Mouse (Mus musculus): ENCODE results near the gene Patj. TPM values are rescaled to one million over a fixed set of nuclear protein-coding genes. Genes with fewer than 3 reads are reported as not detected.

Patj gene
- polyA plus RNA-seq, 1 experiment: 17.6 TPM

GRCm38 (mm10) chr4:98509939-98510338, 114.4 kb downstream of the Patj start:
- peak; percentile 48 for DNase-seq (ENCODE audit: low spot score)

DNA sequence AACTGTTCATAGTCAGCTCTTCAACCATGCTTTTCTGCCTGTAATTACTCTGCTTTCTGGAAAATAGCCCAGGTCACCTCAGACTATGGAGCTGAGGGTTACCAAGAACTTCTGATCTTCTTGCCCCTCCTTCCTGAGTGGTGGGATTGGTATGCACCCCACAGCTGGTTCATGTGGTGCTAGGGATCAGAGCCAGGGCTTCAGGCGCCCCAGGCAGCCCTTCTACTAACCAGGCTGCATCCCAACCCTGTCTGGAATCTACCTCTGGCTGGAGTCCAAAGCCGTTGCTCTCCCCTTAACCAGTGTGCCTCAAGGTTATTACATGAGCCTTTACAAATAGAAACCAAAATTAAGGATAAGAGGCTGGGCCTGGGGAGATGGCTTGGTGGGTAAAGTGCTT, 115.7 kb downstream of the Patj start:
- DNase-seq (ENCODE audit: low spot score): no peak

GRCm38 (mm10) chr4:98511964-98512743, 116.6 kb downstream of the Patj start:
- DNase-seq (ENCODE audit: low spot score): no peak

- DNase-seq (ENCODE audit: low spot score): no peak
Measured at GRCm38 (mm10) chr4:98520492-98520891, 124.9 kb downstream of the Patj start.

DNA sequence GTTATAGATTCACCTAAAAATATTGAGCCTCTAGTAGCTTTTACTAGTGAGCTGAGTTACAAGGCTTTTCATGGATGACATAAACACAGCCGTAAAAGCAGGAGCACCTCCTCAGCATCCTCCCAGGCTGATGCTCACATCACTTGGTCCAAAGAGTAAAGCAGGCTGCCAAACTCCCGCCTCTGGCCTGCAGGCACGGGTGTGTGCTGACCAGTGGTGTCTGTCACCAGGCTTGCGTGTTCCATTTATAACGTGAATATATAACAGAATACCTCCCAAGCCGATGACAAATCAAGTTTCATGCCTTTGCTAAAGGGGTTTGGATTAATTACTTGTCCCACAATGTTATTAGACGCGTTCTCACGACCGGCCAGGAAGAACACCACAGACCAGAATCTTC, 128.9 kb downstream of the Patj start:
- DNase-seq (ENCODE audit: low spot score): no peak

GRCm38 (mm10) chr4:98535446-98535845, 139.9 kb downstream of the Patj start:
- no peak for DNase-seq (ENCODE audit: low spot score)

GRCm38 (mm10) chr4:98541591-98541990, 146.0 kb downstream of the Patj start:
- DNase-seq (ENCODE audit: low spot score): no peak

- no peak for DNase-seq (ENCODE audit: low spot score)
Measured at GRCm38 (mm10) chr4:98543001-98543400, 147.4 kb downstream of the Patj start.

DNA sequence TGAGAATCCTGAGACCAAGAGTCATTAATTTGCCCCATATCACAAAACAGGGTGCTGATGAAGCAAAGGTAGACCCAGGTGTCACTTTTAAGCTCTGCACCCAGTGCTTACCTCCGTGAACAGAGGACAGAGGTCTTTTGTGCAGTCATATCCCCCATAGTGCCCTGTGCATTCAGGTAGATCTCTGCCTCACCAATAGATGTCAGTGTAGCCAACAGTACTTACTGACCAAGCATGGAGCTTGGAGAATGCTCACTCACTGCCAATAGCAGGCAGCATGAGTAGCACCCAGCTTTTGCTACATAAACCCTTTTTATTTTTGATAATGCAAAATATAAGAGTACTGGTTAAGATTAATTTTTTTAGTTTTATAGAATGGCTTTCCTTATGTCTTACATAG, 149.8 kb downstream of the Patj start:
- no peak for DNase-seq (ENCODE audit: low spot score)

- DNase-seq (ENCODE audit: low spot score): no peak
Measured at GRCm38 (mm10) chr4:98546456-98547176, 151.0 kb downstream of the Patj start.

DNA sequence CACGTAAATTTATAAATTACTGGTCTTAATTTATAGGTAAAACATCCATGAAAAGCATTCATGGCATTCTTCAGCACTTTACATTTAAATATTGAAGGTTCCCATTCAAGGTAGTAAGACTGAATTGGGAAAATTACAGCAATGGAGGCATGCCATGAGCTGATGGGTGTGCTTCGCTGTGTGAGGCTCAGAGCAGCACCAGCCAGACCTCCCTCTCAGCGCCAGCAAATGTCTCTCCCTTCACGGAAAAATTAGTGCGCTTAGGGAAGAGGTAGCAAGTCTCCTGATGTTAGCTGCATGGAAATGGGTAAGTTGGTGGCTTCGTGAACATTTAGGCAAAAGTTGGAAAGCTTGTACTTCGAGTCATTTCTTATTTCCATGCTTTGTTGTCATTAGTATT, 153.9 kb downstream of the Patj start:
- DNase-seq (ENCODE audit: low spot score): no peak

- DNase-seq (ENCODE audit: low spot score): no peak
Measured at GRCm38 (mm10) chr4:98550116-98550515, 154.5 kb downstream of the Patj start.

GRCm38 (mm10) chr4:98555666-98556065, 160.1 kb downstream of the Patj start:
- no peak for DNase-seq (ENCODE audit: low spot score)

- DNase-seq (ENCODE audit: low spot score): no peak
Measured at GRCm38 (mm10) chr4:98556449-98556848, 160.9 kb downstream of the Patj start.

- DNase-seq (ENCODE audit: low spot score): no peak
Measured at GRCm38 (mm10) chr4:98557192-98557591, 161.6 kb downstream of the Patj start.

- no peak for DNase-seq (ENCODE audit: low spot score)
Measured at GRCm38 (mm10) chr4:98560196-98560830, 164.7 kb downstream of the Patj start.

DNA sequence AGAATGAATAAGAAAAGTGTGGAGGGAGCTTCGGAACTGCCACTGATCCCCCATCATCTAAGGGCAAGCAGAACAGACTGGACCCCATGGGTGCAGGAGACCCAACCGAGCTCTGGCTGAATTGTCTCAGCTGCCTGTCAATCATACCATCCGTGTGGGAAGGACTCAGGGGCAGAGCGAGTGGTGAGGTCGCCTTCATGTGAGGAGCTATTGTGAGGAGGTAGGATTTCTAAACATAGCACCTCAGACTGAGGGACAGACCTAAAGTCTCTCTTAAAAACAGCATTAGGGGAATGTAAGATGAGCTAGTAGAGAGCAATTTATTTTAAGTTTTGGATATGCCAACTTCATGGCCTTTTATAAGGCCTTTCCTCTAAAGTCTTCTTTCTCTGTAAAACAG, 167.5 kb downstream of the Patj start:
- no peak for DNase-seq (ENCODE audit: low spot score)

GRCm38 (mm10) chr4:98563506-98564195, 168.1 kb downstream of the Patj start:
- no peak for DNase-seq (ENCODE audit: low spot score)

DNA sequence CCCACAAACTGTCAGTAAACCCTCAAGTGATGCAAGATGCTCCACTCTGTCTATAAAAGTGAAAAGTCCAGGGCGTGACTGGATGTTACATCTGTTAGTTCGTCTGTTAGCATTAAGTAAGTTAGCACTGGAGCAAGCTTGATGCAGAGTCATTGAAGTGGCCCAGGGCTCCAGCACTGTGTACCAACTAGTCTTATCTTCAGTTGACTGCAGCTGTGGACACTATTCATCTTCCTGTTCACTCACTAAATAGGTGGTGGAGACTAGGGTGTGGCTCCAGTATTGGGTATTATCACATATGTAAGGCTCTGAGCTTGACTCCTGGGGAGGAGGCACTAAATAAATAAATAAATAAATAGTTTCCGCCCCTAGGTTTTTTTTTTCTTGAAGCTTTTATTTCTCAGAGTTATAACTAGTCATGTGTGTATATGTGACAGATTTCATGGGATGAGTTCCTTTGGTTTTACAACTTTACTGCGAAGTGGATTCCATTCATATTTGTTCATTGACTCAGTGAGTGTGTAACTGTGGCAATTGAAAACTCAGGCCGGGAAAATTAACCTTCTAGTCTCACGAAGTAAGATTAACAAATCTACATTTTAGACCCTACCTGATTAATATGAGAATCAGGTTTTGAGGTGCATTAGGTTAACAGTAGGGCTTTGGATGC, 168.7 kb downstream of the Patj start:
- no peak for DNase-seq (ENCODE audit: low spot score)

GRCm38 (mm10) chr4:98566741-98567140, 171.2 kb downstream of the Patj start:
- DNase-seq (ENCODE audit: low spot score): no peak

- DNase-seq (ENCODE audit: low spot score): no peak
Measured at GRCm38 (mm10) chr4:98567457-98567856, 171.9 kb downstream of the Patj start.

- no peak for DNase-seq (ENCODE audit: low spot score)
Measured at GRCm38 (mm10) chr4:98569904-98570303, 174.3 kb downstream of the Patj start.
